Mouse (Mus musculus): ENCODE measurements around the gene Tmem174. TPM values are rescaled to one million over a fixed set of nuclear protein-coding genes. Genes with fewer than 3 reads are reported as not detected.

Tmem174 gene
- total RNA-seq (2014; rRNA removed) (0.10 TPM in 1 of 2 replicates, not detected in the other), polyA plus RNA-seq (2015; fragmentation: Nextera tagmentation; extraction: Ambion mirVana) (not detected in 2 replicates)

DNA sequence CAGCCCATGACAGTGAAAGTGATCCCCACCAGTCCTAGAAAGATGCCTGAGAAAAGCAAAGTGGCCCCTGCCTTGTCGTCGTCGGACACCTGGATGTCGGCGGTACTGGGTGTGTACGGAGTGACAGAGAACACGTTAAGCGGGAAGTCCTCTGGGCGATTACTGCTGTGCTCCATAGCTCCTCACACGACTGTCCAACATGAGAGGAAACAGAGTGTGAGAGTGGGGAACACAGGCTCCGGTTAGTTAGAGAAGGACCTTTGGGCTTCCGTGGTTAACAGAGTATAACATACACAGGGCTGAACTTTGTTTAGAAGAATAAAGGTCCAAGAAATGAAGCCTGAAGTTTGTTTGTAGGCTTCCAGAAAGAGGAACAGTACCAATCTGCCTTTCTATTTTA, at the start of gene Tmem174:
Gene Tmem174 (minus strand): TSS at position 266 of the 400 bp plus-strand sequence.
- Histone ChIP-seq H3K4me2 (ENCODE audit: low read depth) (no peak within 1 kb of the TSS), H3K9me3 (ENCODE audit: low read length) (no peaks in the 10 kb centered on the region), H3K4me3 (ENCODE audit: low read depth, low read length) (no peak within 1 kb of the TSS), H3K9ac (no peak within 1 kb of the TSS), H3K4me1 (ENCODE audit: insufficient read depth) (no peaks in the 10 kb centered on the region), H3K27ac (ENCODE audit: low read depth, low read length) (no peak within 1 kb of the TSS), H3K27me3 (ENCODE audit: insufficient read depth, low read length) (no peaks in the 10 kb centered on the region), H3K36me3 (ENCODE audit: insufficient read depth) (no peaks in the 10 kb centered on the region)
- 92% methylated on average over 12 of the region's 12 CpGs for WGBS
- DNase-seq (no peak), ATAC-seq (no peak)
- no peak for TF ChIP-seq CTCF (IDR thresholded peaks at IDR 0.05; ENCODE audit: low read depth)

DNA sequence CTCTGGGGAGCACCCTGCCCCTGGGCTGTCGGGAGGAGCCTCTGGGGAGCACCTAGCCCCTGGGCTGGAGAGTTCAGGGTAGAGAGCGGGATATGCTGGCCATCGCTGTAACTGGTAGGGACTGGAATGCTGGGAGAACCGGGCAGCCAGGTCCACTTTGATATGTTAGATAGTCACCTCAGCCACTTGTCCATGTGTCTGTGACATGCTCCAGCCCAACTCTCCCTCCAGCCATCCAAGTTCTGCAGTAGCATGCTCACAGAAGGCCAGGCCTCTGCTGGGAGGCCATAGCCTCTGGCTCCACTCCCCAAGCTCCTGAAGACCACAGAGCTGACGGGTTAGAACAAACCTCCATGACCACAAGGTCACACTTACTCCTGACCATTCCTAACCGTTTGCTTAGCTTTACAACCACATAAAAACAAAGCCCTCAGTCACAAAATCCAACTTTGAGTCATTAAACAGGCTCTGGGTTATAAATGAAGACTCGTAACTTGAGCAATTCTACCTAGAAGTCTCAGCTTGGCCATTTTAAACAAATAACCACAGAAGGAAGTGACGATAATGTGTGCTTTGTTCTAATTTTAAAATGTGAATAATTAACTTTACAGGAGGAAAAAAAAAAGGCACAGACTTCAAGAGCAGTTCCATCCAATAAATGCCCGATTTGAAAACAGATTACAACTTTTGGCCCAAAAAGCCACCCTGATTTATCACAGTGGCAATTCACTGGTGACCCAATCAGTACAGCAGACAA, 47.1 kb upstream of the Tmem174 start:
- WGBS: 86% methylated on average over 9 of the region's 9 CpGs
- no peak overlapping the region for H3K4me2 ChIP-seq (ENCODE audit: low read depth)
- no peaks in the 10 kb centered on the region for H3K9me3 ChIP-seq (ENCODE audit: low read length)
- H3K4me3 ChIP-seq (ENCODE audit: low read depth, low read length): no peak overlapping the region
- H3K4me1 ChIP-seq (ENCODE audit: insufficient read depth): no peaks in the 10 kb centered on the region
- no peaks in the 10 kb centered on the region for H3K27me3 ChIP-seq (ENCODE audit: insufficient read depth, low read length)
- no peak overlapping the region for H3K9ac ChIP-seq
- ATAC-seq (no peak), DNase-seq (no peak)
- no peaks in the 10 kb centered on the region for H3K36me3 ChIP-seq (ENCODE audit: insufficient read depth)
- no peak for TF ChIP-seq CTCF (IDR thresholded peaks at IDR 0.05; ENCODE audit: low read depth)
- H3K27ac ChIP-seq (ENCODE audit: low read depth, low read length): no peak overlapping the region

DNA sequence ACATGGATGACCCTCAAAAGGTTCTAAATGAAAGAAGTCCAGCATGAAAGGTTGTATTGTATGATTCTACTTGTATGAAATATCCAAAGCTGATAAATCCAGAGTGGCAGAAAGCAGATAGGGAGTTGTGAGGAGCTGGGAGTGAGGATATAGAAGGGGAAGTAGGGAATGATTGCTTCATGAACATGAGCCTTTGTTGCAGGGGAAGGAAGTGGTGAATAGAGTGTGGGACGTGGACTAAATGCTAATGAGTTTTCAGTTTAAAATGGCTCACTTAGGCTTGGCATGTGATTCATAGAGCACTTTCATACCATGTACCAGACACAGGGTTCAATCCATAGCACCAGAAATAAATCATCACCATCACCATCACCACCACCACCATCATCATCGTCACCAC, 46.2 kb upstream of the Tmem174 start:
- no peaks in the 10 kb centered on the region for H3K36me3 ChIP-seq (ENCODE audit: insufficient read depth)
- no peak overlapping the region for H3K4me3 ChIP-seq (ENCODE audit: low read depth, low read length)
- no peak for ATAC-seq
- H3K27ac ChIP-seq (ENCODE audit: low read depth, low read length): no peak overlapping the region
- no peaks in the 10 kb centered on the region for H3K27me3 ChIP-seq (ENCODE audit: insufficient read depth, low read length)
- H3K4me2 ChIP-seq (ENCODE audit: low read depth): no peak overlapping the region
- 88% methylated on average over 2 of the region's 2 CpGs for WGBS
- H3K4me1 ChIP-seq (ENCODE audit: insufficient read depth): no peaks in the 10 kb centered on the region
- TF ChIP-seq CTCF (IDR thresholded peaks at IDR 0.05; ENCODE audit: low read depth): no peak
- no peaks in the 10 kb centered on the region for H3K9me3 ChIP-seq (ENCODE audit: low read length)
- H3K9ac ChIP-seq: no peak overlapping the region
- DNase-seq: no peak

DNA sequence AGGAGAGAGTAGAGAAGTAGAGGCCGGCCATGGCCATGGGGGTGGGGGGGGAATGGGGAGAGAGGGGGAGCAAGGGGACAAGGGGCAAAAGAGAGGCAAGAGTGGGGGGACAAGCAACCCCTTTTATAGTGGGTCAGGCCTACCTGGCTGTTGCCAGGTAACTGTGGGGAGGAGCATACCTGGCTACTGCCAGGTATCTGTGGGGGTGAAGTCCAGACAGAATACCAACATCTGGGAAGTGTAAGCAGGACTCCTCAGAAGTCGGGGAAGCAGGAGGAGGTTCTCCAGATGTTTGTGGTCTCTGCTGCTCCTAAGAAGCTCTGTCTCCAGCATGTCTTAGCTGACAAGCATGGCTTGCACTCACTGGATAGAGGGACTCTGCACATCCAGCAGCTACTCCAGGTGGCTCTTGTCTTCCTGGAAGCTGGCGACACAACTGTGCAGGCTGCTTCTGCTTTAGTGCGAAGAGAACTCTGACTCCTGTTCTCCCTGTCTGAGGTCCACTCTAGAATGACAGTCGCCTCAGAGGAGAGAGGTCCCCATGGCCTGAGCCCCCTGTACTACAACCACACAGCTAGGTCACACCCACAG, 43.4 kb upstream of the Tmem174 start:
- 91% methylated on average over 5 of the region's 5 CpGs for WGBS
- Histone ChIP-seq H3K4me3 (ENCODE audit: low read depth, low read length) (no peak overlapping the region), H3K9me3 (ENCODE audit: low read length) (no peaks in the 10 kb centered on the region), H3K27me3 (ENCODE audit: insufficient read depth, low read length) (no peaks in the 10 kb centered on the region), H3K4me2 (ENCODE audit: low read depth) (no peak overlapping the region), H3K9ac (no peak overlapping the region), H3K27ac (ENCODE audit: low read depth, low read length) (no peak overlapping the region), H3K36me3 (ENCODE audit: insufficient read depth) (no peaks in the 10 kb centered on the region), H3K4me1 (ENCODE audit: insufficient read depth) (no peaks in the 10 kb centered on the region)
- no peak for DNase-seq
- TF ChIP-seq CTCF (IDR thresholded peaks at IDR 0.05; ENCODE audit: low read depth): no peak
- ATAC-seq: no peak

DNA sequence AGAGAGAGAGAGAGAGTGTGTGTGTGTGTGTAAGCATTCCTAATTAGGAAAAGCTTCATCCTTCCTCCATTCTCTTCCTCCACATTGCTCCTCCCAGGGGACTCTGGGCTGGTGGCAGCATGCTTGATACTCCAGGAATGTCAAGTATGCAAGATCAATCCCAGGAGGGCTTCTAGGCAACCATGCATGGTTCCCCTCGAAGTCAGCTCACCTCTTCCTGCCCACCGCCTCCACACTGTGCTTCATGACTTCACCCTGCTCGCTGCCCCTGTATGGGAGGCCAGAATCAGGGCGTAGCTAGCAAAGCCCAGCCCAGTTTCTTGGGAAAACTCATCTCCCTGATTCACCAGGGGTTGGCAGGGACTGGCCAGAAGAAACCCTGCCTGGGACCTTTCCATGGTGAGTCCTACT, 42.4 kb upstream of the Tmem174 start:
- no peaks in the 10 kb centered on the region for H3K4me1 ChIP-seq (ENCODE audit: insufficient read depth)
- no peaks in the 10 kb centered on the region for H3K27me3 ChIP-seq (ENCODE audit: insufficient read depth, low read length)
- no peaks in the 10 kb centered on the region for H3K9me3 ChIP-seq (ENCODE audit: low read length)
- 48% methylated on average over 4 of the region's 4 CpGs for WGBS
- no peak overlapping the region for H3K27ac ChIP-seq (ENCODE audit: low read depth, low read length)
- no peak overlapping the region for H3K4me2 ChIP-seq (ENCODE audit: low read depth)
- TF ChIP-seq CTCF (IDR thresholded peaks at IDR 0.05; ENCODE audit: low read depth): no peak
- H3K36me3 ChIP-seq (ENCODE audit: insufficient read depth): no peaks in the 10 kb centered on the region
- no peak overlapping the region for H3K9ac ChIP-seq
- H3K4me3 ChIP-seq (ENCODE audit: low read depth, low read length): no peak overlapping the region
- ATAC-seq (no peak), DNase-seq (no peak)

DNA sequence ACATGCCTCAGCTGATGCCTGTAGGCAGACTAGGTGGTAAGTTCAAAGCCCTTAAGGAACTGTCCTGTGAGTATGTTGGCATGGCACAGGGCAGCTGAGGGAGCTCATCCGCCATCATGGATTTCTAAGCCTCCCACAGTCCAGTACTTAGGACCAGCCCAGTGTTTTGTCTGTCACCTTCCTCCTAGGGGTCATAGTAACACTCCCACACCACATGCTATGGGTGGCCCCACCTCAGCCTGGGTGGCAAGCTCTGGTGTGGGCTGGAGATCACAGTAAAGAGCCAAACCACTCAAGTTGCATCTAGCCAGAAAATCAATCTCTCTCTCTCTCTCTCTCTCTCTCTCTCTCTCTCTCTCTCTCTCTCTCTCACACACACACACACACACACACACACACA, 42.0 kb upstream of the Tmem174 start:
- 90% methylated on average over 1 of the region's 1 CpGs for WGBS

DNA sequence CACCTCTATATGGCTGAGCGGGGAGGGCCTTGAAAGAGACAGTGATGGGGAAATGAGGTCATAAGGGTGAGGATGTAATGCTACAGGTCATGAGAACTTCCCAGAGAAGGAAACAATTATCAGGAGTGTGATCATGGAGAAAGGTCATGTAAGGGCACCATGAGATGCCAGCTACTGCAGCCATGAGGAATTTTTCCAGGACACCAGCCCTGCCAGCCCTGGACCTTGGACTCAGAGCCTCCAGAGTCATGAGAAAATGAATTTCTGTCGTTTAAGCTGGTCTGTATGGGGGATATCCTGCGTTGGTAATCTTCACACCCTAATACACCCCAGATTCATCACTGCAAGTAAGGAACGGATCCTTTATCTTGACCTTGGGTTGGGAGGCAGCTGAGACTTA, 36.7 kb upstream of the Tmem174 start:
- 82% methylated on average over 4 of the region's 4 CpGs for WGBS
- no peak overlapping the region for H3K9ac ChIP-seq
- H3K27ac ChIP-seq (ENCODE audit: low read depth, low read length): no peak overlapping the region
- DNase-seq: no peak
- no peak overlapping the region for H3K4me3 ChIP-seq (ENCODE audit: low read depth, low read length)
- no peaks in the 10 kb centered on the region for H3K27me3 ChIP-seq (ENCODE audit: insufficient read depth, low read length)
- TF ChIP-seq CTCF (IDR thresholded peaks at IDR 0.05; ENCODE audit: low read depth): no peak
- ATAC-seq: no peak
- H3K36me3 ChIP-seq (ENCODE audit: insufficient read depth): no peaks in the 10 kb centered on the region
- no peak overlapping the region for H3K4me2 ChIP-seq (ENCODE audit: low read depth)
- H3K4me1 ChIP-seq (ENCODE audit: insufficient read depth): no peaks in the 10 kb centered on the region
- no peaks in the 10 kb centered on the region for H3K9me3 ChIP-seq (ENCODE audit: low read length)

More for the DNA sequence above, 42.0 kb upstream of the Tmem174 start:
- Histone ChIP-seq H3K4me1 (ENCODE audit: insufficient read depth) (no peaks in the 10 kb centered on the region), H3K4me3 (ENCODE audit: low read depth, low read length) (no peak overlapping the region), H3K27ac (ENCODE audit: low read depth, low read length) (no peak overlapping the region), H3K4me2 (ENCODE audit: low read depth) (no peak overlapping the region), H3K36me3 (ENCODE audit: insufficient read depth) (no peaks in the 10 kb centered on the region), H3K9me3 (ENCODE audit: low read length) (no peaks in the 10 kb centered on the region), H3K27me3 (ENCODE audit: insufficient read depth, low read length) (no peaks in the 10 kb centered on the region), H3K9ac (no peak overlapping the region)
- no peak for ATAC-seq
- TF ChIP-seq CTCF (IDR thresholded peaks at IDR 0.05; ENCODE audit: low read depth): no peak
- no peak for DNase-seq

Measured in forebrain, postnatal 0 days (tissue).